Mouse (Mus musculus) layer of hippocampus, adult 8-10 months (tissue): Measurements from ENCODE around the gene Nup62cl. TPM values are rescaled to one million over a fixed set of nuclear protein-coding genes. Genes with fewer than 3 reads are reported as not detected.

Source experiments
- DNase-seq, 2 experiments: peaks; one replicate each; pipeline ENCODE4 v3.0.0; 2022; ENCODE audit warnings: low spot score in 2 of 2
- total RNA-seq, 4 experiments: library from RNA; stranded (reverse); gene quantifications; 2 replicates each; pipeline ENCODE4 v1.2.4; 2022

Gene Nup62cl
- total RNA-seq: 1 to 10 TPM in 3 of 4 experiments, under 1 TPM in 1; 0.67 to 1.5 (median 1.1) TPM

- no peak for DNase-seq
These were observed at the start of gene Nup62cl, which contains the start of gene Pih1h3b for GRCm38 (mm10) chrX:140062135-140062975. TSS of gene Nup62cl (minus strand) at chrX:140062712. TSS of gene Pih1h3b (plus strand) at chrX:140062879.

GRCm38 (mm10) chrX:140094066-140094465 is 31.6 kb upstream of the Nup62cl start:
- no peak for DNase-seq

- no peak for DNase-seq
These were observed 20.0 kb upstream of the Nup62cl start for GRCm38 (mm10) chrX:140082535-140082934.

- DNase-seq: no peak
These were observed 1.3 kb downstream of the Nup62cl start for GRCm38 (mm10) chrX:140060886-140061874.

- DNase-seq: no peak
These were observed 63.8 kb downstream of the Nup62cl start for GRCm38 (mm10) chrX:139998691-139999065.

GRCm38 (mm10) chrX:139997740-139998690 is 64.5 kb downstream of the Nup62cl start, which contains the start of gene Rbm41:
TSS of gene Rbm41 (minus strand) at chrX:139998595.
- peak; percentile 11 to 29 for DNase-seq

- no peak for DNase-seq
These were observed 80.4 kb downstream of the Nup62cl start for GRCm38 (mm10) chrX:139982115-139982514.

Other genes with a start within 250 kb of the Nup62cl start
- gene Morc4, start 191.0 kb downstream of the Nup62cl start, total RNA-seq: 1 to 10 TPM; 4.2 to 7.5 (median 5.2) TPM
- gene Rbm41, start 64.1 kb downstream of the Nup62cl start, total RNA-seq: 10 to 100 TPM in 1 of 4 experiments, 1 to 10 TPM in 3; 7.7 to 14.4 (median 9.5) TPM
- not detected for gene Pih1h3b, start 167 bp upstream of the Nup62cl start, total RNA-seq